Mouse (Mus musculus) forebrain, embryonic 10.5 days (tissue): ENCODE data around the gene Casp3. TPM values are rescaled to one million over a fixed set of nuclear protein-coding genes. Genes with fewer than 3 reads are reported as not detected.
A peak's percentile ranks its signal among the peaks of the same experiment; 100 is the strongest.
"Not testable (repeated sequence)": the region's sequence is repeated elsewhere in the genome, so short reads cannot be mapped to it uniquely, and the experiment has no call there.

ENCODE experiments used
- DNase-seq: peaks from one replicate; pipeline ENCODE4 v3.0.0-alpha.2; 2017; ENCODE audit warnings: low spot score; ENCODE audit errors: extremely low spot score
- H3K27ac ChIP-seq: fragments of 300-500 bp; sonication (generic); 2 replicates; pipeline ENCODE4 v1.5.1; 2016; ENCODE audit warnings: mild to moderate bottlenecking
- H3K27me3 ChIP-seq: fragments of 300-500 bp; sonication (generic); 2 replicates; pipeline ENCODE4 v1.6.1; 2016; ENCODE audit warnings: mild to moderate bottlenecking; ENCODE audit not compliant: poor library complexity, severe bottlenecking
- H3K36me3 ChIP-seq: fragments of 300-500 bp; sonication (generic); replicated peaks from 2 replicates; pipeline ENCODE4 v1.6.1; 2016; ENCODE audit warnings: mild to moderate bottlenecking, moderate library complexity
- H3K4me1 ChIP-seq: fragments of 300-500 bp; sonication (generic); 2 replicates; pipeline ENCODE4 v1.6.1; 2016
- H3K4me3 ChIP-seq: fragments of 300-500 bp; sonication (generic); 2 replicates; pipeline ENCODE4 v1.5.1; 2016; ENCODE audit warnings: mild to moderate bottlenecking, moderate library complexity
- H3K9me3 ChIP-seq: fragments of 300-500 bp; sonication (generic); 2 replicates; pipeline ENCODE4 v1.6.1; 2016; ENCODE audit warnings: mild to moderate bottlenecking, moderate library complexity
- WGBS: fragments of 180-500 bp; shearing (Covaris S2); methylation state at CpG from one replicate; pipeline ENCODE4 v1.1.7; 2016; 5-methylcytosine and 5-hydroxymethylcytosine counted together
- polyA plus RNA-seq: library from polyadenylated mRNA; unstranded; fragments of >200 nt; fragmentation: Nextera tagmentation; extraction: Ambion mirVana; gene quantifications from 2 replicates; pipeline ENCODE4 v1.2.1, GENCODE M21; 2016

The Casp3 gene
- 132 and 139 TPM in 2 replicates for polyA plus RNA-seq

- Histone ChIP-seq H3K27ac (peak within 1 kb of the TSS; percentile 95), H3K4me1 (peaks cover 46% of the 10 kb centered on the region), H3K36me3 (peaks cover 3% of the 10 kb centered on the region; the same call in 1 of the 2 replicates), H3K4me3 (peak within 1 kb of the TSS; percentile 72), H3K27me3 (no peaks in the 10 kb centered on the region), H3K9me3 (no peaks in the 10 kb centered on the region)
- under 1% methylated on average over 54 of the region's 54 CpGs for WGBS
- peak; percentile 98 for DNase-seq
These were observed at the start of gene Casp3, which contains the start of gene Primpol for GRCm38 (mm10) chr8:46616879-46617689. Casp3 (plus strand) TSS chr8:46617291. Primpol (minus strand) TSS chr8:46617212.

GRCm38 (mm10) chr8:46567946-46568345, 49.1 kb upstream of the Casp3 start:
- Histone ChIP-seq H3K27me3 (no peaks in the 10 kb centered on the region), H3K36me3 (peaks cover 61% of the 10 kb centered on the region)
- whole genome bisulfite sequencing = 91% methylated on average over 8 of the region's 8 CpGs

GRCm38 (mm10) chr8:46568942-46569341, 48.1 kb upstream of the Casp3 start:
- Histone ChIP-seq H3K4me1 (no peaks in the 10 kb centered on the region), H3K4me3 (no peak overlapping the region), H3K36me3 (peaks cover 61% of the 10 kb centered on the region), H3K27ac (no peak overlapping the region), H3K9me3 (no peaks in the 10 kb centered on the region), H3K27me3 (no peaks in the 10 kb centered on the region)
- 86% methylated on average over 2 of the region's 2 CpGs for WGBS
- DNase-seq = no peak

More at GRCm38 (mm10) chr8:46567946-46568345, 49.1 kb upstream of the Casp3 start:
- no peaks in the 10 kb centered on the region for H3K4me1 ChIP-seq
- H3K9me3 ChIP-seq = no peaks in the 10 kb centered on the region
- no peak overlapping the region for H3K27ac ChIP-seq
- no peak overlapping the region for H3K4me3 ChIP-seq
- DNase-seq = no peak

- H3K27ac ChIP-seq = no peak overlapping the region
- WGBS = 95% methylated on average over 19 of the region's 19 CpGs
- no peak for DNase-seq
- no peaks in the 10 kb centered on the region for H3K9me3 ChIP-seq
- no peaks in the 10 kb centered on the region for H3K27me3 ChIP-seq
- peaks cover 70% of the 10 kb centered on the region for H3K36me3 ChIP-seq
- H3K4me3 ChIP-seq = no peak overlapping the region
- no peaks in the 10 kb centered on the region for H3K4me1 ChIP-seq
These were observed 47.2 kb upstream of the Casp3 start for GRCm38 (mm10) chr8:46569659-46570441.

GRCm38 (mm10) chr8:46570673-46571072, 46.4 kb upstream of the Casp3 start:
- Histone ChIP-seq H3K4me1 (no peaks in the 10 kb centered on the region), H3K27me3 (no peaks in the 10 kb centered on the region), H3K4me3 (no peak overlapping the region), H3K9me3 (no peaks in the 10 kb centered on the region), H3K36me3 (peaks cover 68% of the 10 kb centered on the region), H3K27ac (no peak overlapping the region)
- 92% methylated on average over 9 of the region's 14 CpGs for WGBS
- no peak for DNase-seq

- no peak for DNase-seq
- Histone ChIP-seq H3K27ac (no peak overlapping the region), H3K4me3 (no peak overlapping the region), H3K4me1 (no peaks in the 10 kb centered on the region), H3K36me3 (peaks cover 85% of the 10 kb centered on the region), H3K27me3 (no peaks in the 10 kb centered on the region), H3K9me3 (no peaks in the 10 kb centered on the region)
- 92% methylated on average over 2 of the region's 2 CpGs for whole genome bisulfite sequencing
These were observed 43.6 kb upstream of the Casp3 start for GRCm38 (mm10) chr8:46573446-46573845.

GRCm38 (mm10) chr8:46573964-46574363, 43.1 kb upstream of the Casp3 start:
- H3K27ac ChIP-seq = no peak overlapping the region
- peaks cover 86% of the 10 kb centered on the region for H3K36me3 ChIP-seq
- H3K9me3 ChIP-seq = no peaks in the 10 kb centered on the region
- no peak overlapping the region for H3K4me3 ChIP-seq
- H3K27me3 ChIP-seq = no peaks in the 10 kb centered on the region
- 90% methylated on average over 2 of the region's 2 CpGs for WGBS
- H3K4me1 ChIP-seq = no peaks in the 10 kb centered on the region
- no peak for DNase-seq

GRCm38 (mm10) chr8:46578794-46579193, 38.3 kb upstream of the Casp3 start:
- Histone ChIP-seq H3K27me3 (no peaks in the 10 kb centered on the region), H3K27ac (no peak overlapping the region), H3K4me1 (no peaks in the 10 kb centered on the region), H3K9me3 (no peaks in the 10 kb centered on the region), H3K36me3 (peaks cover 85% of the 10 kb centered on the region), H3K4me3 (no peak overlapping the region)
- WGBS = 96% methylated on average over 9 of the region's 9 CpGs
- no peak for DNase-seq

DNA sequence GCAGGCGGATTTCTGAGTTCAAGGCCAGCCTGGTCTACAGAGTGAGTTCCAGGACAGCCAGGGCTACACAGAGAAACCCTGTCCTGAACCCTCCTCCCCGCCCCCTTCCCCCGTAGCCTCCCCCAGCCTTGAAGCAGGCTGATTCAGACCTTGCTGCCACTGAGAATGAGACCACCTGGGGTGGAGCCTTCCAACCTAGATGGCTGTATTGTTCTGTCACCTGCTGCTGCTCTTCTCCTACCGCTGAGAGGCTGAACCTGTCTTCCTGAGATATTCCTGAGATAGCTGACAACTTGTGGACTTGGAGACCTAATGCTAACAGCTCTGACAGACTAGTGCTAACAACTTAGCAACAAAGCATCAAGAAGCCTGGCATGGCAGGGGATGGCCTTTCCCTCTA, 32.8 kb upstream of the Casp3 start:
- WGBS = 38% methylated on average over 4 of the region's 4 CpGs
- not testable (repeated sequence) for H3K27me3 ChIP-seq, DNase-seq

DNA sequence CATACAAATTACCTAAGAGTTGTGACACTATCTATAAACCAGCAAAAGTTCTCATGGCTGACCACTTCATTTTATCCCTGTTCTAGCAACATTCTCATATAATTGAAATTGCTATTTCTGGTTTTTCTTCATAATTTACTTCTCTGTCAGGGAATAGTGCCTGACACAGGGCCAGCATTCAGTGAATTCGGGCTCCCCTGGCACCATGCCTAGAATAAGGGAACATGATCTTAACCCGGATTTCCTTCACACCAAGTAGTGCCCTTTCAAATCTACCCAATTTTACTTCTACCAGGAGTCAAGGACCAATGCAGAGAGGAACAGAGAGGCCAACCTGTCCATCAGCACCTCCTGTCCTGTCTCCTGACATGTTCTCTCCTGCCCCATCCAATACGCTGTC, 31.5 kb upstream of the Casp3 start:
- no peaks in the 10 kb centered on the region for H3K4me1 ChIP-seq
- no peak overlapping the region for H3K27ac ChIP-seq
- H3K9me3 ChIP-seq = no peaks in the 10 kb centered on the region
- 93% methylated on average over 3 of the region's 3 CpGs for WGBS
- no peaks in the 10 kb centered on the region for H3K27me3 ChIP-seq
- H3K36me3 ChIP-seq = peaks cover 30% of the 10 kb centered on the region
- H3K4me3 ChIP-seq = no peak overlapping the region
- no peak for DNase-seq

More for the DNA sequence above, 32.8 kb upstream of the Casp3 start:
- H3K36me3 ChIP-seq = peaks cover 41% of the 10 kb centered on the region
- not testable (repeated sequence) for H3K27ac ChIP-seq, H3K9me3 ChIP-seq, H3K4me1 ChIP-seq, H3K4me3 ChIP-seq

DNA sequence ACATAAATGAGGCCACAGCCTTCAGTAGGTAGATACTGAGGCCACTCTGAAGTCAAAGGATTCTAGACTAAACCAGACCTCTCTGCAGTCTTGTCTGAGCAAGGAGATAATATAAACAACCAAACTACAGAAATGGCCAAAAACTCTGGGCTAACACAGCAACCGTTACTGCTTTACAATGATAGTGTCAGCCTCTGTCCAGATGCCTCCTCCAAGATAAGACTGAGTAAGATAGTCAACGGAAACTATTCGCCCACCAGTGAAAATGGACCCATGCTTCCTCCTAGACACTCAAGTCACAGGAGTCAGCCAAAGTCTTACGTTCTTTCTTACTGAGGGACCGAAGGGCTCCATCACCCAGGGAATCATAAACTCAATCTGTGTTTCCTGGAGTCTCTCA, 29.2 kb upstream of the Casp3 start:
- no peak for DNase-seq
- no peak overlapping the region for H3K27ac ChIP-seq
- H3K4me3 ChIP-seq = no peak overlapping the region
- no peaks in the 10 kb centered on the region for H3K9me3 ChIP-seq
- no peaks in the 10 kb centered on the region for H3K27me3 ChIP-seq
- WGBS = 89% methylated on average over 5 of the region's 5 CpGs
- no peaks in the 10 kb centered on the region for H3K4me1 ChIP-seq
- H3K36me3 ChIP-seq = peaks cover 9% of the 10 kb centered on the region

DNA sequence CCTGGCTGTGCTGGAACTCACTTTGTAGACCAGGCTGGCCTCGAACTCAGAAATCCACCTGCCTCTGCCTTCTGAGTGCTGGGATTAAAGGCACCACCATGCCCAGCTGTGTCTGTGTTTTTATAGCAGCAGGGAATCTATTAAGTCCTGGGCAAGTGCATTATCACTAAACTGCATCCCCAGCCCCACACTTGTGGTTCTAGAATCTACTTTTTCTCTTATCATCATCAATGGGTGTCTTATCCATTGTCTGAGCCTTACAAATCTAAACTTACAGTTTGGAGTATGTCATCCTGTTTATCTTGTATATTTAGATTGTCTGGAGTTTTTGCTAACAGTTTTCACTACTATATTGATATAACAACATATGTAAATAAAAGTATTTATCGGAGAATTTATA, 28.4 kb upstream of the Casp3 start:
- WGBS = 91% methylated on average over 2 of the region's 2 CpGs
- no peaks in the 10 kb centered on the region for H3K27me3 ChIP-seq
- DNase-seq = no peak
- H3K4me1 ChIP-seq = no peaks in the 10 kb centered on the region
- peaks cover 9% of the 10 kb centered on the region for H3K36me3 ChIP-seq
- no peak overlapping the region for H3K4me3 ChIP-seq
- H3K9me3 ChIP-seq = no peaks in the 10 kb centered on the region
- no peak overlapping the region for H3K27ac ChIP-seq

DNA sequence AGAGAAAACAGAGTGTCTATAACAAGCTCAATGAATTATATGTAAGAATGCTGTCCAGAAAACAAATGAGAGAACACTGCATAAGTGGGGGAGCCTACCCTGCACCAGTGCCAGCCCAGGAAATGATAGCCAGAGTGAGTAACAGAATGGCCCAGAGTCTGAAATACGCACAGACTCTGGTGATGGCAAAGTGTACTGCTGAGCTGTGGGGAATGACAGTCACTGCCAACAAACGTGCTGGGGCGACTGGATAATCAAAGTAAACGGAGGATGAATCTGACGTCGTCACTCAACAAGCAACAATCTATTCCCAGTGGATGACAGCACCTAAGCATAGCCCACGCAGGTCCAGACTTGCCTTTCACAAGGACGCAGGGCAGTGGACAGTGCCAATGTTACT, 24.0 kb upstream of the Casp3 start:
- no peak overlapping the region for H3K4me3 ChIP-seq
- H3K4me1 ChIP-seq = no peaks in the 10 kb centered on the region
- H3K9me3 ChIP-seq = no peaks in the 10 kb centered on the region
- WGBS = 89% methylated on average over 8 of the region's 8 CpGs
- no peak for DNase-seq
- peaks cover 14% of the 10 kb centered on the region for H3K36me3 ChIP-seq
- H3K27ac ChIP-seq = no peak overlapping the region
- no peaks in the 10 kb centered on the region for H3K27me3 ChIP-seq
